Mouse (Mus musculus) heart, adult 2 months (tissue): ENCODE measurements around the gene Acad11.
A peak's percentile ranks its signal among the peaks of the same experiment; 100 is the strongest.

Experiments used
- CTCF ChIP-seq: fragments of 200-600 bp; IDR thresholded peaks from 2 replicates; pipeline ENCODE4 v1.8.1; 2022; ENCODE audit warnings: antibody characterized with exemption, mild to moderate bottlenecking, moderate library complexity
- EP300 ChIP-seq: fragments of 200-500 bp; IDR thresholded peaks from 2 replicates; pipeline ENCODE4 v1.6.1; 2011; ENCODE audit warnings: low read depth, low read length, control low read depth; ENCODE audit not compliant: insufficient read depth
- POLR2A ChIP-seq: fragments of 200-500 bp; IDR thresholded peaks from 2 replicates; pipeline ENCODE4 v1.6.1; 2011; ENCODE audit warnings: mild to moderate bottlenecking, low read depth, low read length, control low read depth; ENCODE audit not compliant: insufficient read depth

DNA sequence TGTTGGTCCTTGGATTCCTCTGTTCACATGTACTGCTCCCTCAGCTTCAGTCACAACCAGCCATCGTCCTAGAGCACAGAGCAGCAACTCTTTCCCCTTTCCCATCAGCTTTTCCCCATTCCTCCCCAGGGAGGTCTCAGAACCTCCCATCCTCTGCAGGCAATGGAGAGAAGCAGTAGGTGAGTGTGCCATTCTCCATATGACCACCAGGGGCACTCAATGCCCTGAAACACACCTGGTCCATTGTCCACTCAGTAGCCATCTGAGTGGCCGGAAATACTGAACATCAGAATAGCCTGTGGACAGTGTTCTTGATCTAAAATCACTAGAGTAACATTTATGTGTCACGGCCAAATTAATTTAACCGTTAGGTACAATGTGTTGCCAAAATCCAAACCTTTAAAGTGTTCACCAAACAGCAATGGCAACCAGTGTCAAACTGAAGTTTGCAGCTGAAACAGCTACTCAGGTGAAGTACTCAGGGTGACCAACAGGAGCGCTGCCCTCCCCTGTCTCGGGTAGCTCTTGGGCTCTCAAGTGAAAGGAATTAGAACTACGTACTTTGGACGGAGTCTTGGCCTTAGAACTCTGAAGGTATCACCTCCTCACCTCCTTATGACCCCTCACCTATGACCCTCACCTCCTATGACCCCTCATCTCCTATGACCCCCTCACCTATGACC, 81.3 kb downstream of the Acad11 start:
- peak; percentile 64 for TF ChIP-seq CTCF
- TF ChIP-seq EP300 = no peak
- no peak for TF ChIP-seq POLR2A
